Mouse (Mus musculus) spleen, adult 18-20 months (tissue): ENCODE measurements around the gene Dusp22.

Experiments
- DNase-seq, 2 experiments: peaks; one replicate each; pipeline ENCODE4 v3.0.0; 2022; ENCODE audit warnings: mixed read lengths in 2 of 2

Dusp22 gene

DNA sequence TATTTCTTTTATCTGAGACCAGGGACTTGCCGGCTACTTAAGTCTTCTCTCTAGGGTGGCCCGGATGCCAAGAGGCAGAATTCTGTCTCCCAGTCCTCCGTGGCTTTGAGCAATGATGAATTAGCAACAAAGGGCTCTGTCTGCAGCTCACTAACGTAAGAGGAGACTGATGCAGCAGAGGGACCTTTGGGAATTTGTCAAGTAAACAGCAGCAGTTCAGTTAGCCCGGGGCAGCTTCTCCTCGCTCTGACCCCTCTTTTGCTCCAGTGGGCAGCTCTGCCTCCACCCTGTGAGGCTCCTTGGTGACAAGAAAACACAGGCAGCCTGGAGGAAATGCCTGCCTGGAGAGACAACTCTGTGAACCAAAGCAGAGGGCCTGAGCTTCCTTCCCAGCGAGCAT, 62.8 kb downstream of the Dusp22 start:
- no peak for DNase-seq

DNA sequence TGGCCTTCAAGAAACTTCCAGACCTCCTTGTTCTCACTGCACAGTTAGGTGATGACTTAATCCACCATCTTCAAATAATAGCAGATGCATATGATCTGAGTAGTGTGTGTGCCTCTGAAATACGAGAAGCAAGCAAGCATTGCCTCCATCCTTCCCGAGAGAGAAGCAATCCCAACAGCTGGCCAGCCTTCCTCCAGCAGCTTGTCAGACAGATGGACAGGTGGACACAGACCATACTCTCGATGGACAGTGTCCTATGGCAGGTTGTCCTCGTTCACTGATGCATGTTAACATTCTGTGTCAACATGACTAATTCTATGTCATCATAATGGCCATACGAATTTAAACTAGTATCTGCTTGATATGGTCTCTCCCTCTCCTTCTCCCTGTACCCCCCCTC, 63.5 kb downstream of the Dusp22 start:
- DNase-seq = no peak

DNA sequence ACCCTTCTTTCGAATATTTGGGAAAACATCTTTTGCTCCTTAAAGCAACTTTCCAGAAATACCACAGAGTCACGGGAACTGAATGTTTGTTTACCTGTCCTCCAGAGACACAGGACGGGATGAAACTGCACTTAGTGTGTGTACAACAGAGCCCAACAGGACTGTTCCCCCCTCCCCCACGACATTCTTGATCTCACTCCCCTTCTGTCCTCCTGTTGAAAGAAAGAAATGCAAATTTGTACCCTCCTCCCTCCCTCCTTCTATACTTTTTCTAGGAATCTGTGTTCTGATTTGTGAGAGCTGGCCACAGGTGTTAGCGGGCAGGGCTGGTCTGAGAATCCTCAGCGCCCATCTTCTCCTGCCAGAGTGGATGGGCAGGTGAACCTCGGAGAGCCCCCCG, 64.1 kb downstream of the Dusp22 start:
- DNase-seq = no peak

DNA sequence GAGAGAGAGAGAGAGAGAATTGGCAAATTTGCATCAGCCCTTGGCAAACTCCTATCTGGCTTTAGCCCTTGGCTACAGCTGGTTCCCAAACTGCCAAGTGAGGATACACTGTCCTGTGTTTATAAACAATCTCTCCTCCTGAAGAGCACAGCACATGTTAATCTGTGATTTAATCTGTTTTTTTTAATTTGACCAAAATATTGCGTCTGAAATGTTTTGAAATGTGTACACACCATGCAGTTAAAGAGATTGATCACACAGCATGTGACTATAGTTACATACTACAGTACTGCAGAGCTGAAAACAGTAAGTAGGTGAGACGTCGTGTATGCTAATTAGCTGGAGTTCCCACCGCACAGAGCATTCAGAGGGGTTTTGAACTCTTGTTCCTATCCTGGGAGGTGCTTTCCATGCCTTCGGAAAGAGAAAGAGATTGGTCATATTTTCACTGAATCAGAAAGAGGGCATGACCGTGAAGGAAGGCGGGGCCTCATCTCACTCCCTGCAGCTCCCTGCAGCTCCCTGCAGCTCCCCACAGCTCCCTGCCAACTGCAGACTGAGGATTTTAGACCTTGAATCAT, 65.0 kb downstream of the Dusp22 start:
- no peak for DNase-seq

DNA sequence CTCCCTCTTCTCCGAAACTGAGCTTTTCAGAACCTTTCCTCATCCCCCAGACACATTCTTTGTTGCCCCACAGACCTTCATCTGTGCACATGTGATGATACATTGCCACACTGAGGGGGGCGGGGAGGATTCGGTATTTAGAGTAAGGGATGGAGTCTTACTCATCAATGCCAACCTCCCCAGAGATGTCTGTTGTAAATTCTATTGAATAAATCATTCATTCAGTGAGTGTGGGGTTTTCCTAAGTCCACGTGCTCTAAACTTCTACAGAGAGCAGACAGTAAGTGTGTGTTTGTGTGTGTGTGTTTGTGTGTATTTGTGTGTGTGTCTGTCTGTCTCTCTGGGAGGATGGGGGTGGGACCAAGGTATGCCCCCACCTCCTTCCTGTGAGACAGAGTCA, 67.1 kb downstream of the Dusp22 start:
- DNase-seq = no peak

DNA sequence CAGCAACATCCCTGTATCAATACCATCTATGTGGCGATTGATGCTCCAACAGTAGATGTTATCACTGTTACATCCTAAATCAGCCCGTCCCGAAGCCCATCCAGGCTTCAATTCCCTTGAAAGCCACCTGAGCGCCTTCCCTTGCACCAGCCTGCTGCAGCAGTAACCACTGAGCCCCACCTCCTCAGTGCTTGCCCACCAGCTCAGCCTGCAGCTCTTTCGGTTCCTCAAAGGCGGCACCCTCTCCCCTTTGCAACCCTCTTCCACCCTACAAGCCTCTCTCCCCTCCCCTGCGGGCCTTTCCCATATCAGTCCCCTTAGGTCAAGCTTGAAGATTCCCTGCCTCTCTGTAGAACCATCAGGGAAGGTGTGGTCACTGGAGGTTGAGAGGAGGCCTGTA, 68.4 kb downstream of the Dusp22 start:
- DNase-seq = peak; percentile 57 to 59

DNA sequence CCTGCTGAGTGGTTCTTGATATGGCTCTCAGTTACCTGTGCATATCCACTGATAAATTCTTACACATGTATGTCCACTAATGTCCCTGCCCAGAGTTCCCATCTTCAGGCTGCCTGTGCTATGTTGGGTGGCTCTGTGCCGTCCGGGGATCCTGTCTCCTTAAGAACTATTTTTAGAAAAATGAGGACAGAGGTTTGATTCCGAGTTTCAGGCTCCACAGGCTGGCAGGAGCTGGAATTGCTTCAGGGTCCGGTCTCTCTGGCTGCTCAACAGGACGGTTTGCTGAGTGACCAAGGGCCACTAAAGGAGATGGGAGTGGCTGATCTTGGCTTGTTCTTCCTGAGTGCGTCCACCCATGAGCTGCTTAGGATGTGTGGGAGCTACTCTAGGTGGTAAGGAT, 69.4 kb downstream of the Dusp22 start:
- DNase-seq = no peak

DNA sequence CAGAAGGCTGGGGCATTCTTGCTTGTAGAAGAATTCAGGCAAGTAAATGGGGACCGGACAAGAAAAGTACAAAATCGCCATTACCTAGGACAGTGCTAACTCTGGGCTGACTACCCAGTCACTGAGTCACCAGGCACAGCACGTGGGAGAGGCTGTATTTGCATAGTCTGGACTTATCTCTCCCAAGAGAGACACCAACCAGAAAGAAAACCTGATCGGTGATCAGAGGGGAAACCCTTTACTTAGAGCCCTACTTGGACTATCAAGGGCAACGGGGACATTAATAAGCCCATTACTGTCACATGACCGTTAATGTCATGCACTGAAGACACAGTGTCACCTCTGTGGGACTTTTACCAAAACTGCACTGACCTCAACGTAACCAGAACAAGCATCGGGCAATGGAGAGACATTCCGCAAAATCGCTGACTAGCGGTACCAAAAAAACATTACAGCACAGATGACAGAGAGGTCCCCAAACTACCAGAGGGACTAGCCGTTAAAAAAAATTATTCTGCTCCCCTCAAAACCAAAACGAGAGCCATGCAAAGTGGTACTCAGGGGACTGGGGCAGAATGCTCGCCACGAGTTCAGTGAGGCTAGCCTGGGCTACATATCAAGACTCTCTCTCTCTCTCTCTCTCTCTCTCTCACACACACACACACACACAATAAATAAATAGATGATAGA, 70.5 kb downstream of the Dusp22 start:
- no peak for DNase-seq

DNA sequence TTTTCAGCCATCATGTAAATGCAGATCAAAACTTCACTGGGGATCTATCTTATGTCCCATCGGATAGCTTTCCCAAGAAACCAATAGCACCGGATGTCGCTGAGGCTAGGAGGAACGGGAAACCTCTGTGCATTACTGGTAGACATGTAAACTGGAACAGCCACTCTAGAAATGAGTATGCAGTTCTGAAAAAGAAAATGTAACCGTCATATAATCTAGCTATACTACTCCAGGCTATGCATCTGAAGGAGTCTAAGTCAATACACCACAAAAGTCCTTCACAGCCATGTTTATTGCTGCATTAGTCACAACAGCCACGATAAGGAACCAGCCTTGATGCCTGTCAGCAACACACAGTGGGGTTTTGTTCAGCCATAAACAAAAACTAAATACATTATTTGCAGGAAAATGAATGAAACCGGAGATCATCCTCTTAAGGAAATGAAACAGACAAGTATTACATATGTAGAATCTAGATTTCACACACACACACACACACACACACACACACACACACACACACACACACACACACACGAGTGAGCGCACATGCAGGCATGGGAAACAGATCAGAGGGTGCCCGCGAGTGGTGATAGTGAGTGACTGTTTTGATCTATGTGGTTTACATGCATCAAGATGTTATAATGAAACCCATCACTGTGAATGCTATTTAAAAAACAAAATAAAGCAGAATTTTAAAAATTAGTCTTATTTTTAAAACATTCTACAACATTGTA, 73.1 kb downstream of the Dusp22 start:
- no peak for DNase-seq

DNA sequence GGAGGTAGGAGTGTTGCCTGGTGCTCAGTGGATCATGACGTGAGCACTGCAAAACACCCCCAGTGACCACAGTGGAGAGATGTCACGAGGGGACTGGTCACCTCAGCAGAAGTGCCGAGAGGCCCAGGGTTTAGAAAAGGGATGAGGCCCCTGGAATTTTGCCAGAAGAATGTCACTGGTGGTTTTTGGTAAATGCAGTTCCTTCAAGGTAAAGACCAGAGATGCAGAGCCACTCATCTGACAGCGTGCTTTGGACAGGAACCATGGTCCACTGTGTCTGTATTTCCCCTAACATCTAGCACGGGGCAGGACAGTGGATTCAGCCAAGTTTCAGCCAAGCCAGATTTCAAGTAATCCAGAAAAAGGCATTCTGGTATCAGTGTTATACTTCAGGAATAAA, 76.9 kb downstream of the Dusp22 start:
- DNase-seq = no peak

DNA sequence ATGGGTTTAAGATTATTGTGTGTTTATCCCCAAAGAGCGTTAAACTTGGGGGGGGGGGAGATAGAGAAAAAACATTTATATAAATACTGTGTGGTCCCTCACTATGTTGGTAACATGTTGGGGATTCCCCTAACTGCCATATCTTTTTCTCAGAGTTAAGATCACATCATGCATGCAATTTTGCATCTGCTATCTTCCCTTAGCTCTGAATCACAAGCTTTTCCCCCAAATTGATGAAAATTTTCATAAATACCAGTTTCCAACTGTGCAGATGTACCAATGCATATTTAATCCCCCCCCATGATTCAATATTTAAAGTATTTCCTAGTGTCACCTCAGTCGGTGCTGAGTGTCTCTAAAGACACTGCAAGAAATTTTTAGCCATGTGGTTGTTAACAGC, 77.5 kb downstream of the Dusp22 start:
- DNase-seq = no peak

DNA sequence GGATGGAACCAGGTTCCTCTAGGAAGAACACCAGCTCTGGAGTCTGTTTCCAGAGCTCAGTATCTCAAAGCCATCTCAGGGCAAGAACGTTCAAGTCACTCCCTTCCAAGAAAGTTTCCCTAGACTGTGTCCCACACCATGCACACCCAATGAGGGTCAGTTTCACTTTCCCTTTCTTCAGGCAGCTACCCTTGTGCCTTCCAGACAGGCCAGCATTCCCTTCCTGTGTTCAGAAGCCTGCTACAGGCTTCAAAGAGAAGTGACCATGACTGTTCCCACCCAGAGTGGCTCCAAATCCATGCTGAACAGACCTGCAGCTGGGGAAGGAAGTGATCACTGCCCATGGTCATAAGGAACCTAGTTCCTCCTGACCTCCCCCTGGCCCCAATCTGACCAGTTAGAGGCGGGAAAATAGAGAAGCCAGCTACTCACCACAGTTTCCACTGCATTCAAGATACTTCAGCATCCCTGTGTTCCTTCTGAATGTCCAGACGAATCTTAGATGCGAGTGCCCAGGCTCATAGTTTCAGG, 78.6 kb downstream of the Dusp22 start:
- no peak for DNase-seq

DNA sequence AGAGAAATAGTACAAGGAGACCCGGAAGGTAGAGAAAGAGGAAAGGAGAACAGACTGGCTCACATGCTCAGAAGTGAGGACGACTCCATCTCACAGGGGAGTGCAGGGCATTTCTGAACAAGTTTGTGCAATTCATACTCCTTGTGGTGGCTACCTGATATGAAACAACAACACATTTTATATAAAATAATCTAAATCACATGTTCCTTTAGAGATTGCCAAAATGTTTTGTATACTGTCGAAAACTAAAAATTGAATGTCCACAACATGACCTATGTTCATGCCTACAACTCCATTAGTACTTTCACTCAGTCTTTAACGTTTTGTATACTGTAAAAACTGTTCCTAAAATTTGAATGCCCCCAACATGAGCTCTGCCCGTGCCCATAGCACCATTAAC, 81.4 kb downstream of the Dusp22 start:
- no peak for DNase-seq

DNA sequence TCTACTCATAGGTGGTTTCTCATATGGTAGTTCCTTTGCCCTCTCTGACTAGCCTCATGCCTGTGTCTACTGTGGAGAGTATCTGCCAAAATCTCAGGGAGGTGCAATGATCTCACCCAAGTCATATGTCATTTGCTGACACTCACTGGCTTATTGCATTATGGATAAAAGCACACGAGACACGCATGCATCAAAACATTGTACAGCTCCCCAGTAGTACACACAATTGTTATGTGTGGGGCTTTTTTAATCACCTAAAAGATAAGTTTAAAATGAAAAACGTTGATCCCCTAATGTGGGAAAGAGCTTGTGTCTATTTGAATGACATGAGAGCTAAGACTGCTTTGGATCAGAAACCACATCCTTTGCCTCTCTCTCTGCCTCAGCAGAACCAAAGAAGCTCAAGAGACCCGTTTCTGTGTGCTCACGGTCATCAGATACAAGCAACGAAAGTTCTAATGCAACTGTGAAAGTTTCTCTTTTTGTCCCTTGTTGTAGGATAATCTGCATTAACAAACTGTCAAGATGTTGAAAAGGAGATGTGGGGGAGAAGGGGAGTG, 82.7 kb downstream of the Dusp22 start:
- no peak for DNase-seq

DNA sequence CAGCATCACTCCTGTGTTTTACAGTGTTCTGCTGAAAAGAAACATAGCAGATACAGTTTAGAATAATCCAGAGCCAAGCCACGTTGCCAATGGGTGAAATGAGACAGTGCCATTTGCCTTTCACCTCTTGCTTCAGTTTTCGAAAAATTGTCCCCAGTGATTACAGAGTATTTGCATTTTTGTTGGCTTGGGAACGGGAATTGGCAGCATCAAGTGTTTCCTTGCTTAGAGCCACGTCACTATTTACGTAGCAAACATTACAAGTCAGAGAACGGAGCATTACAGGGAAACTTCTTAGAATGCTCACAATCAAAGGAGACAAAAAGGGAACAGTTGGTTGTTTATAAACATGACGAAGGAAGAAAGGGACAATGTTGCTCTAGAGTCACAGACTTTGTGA, 85.3 kb downstream of the Dusp22 start:
- no peak for DNase-seq

DNA sequence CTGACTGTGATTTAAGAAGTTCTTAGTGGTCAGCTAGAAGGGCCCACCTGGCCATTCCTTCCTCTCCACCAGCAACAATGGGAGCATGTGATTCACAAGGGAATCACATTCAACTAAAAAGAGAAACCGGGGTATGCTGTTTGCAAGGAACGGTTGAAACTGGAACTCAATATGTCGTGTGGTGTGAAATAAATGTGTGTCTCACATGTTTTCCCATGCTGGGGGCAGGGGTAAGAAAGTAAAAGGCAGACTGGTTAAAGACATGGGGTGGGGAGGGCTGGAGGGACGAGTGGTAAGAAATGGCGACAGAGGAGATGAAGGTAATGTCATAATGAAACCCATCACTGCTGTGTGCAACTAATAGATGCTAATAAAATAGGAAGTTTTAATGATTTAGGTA, 87.3 kb downstream of the Dusp22 start:
- DNase-seq = no peak

DNA sequence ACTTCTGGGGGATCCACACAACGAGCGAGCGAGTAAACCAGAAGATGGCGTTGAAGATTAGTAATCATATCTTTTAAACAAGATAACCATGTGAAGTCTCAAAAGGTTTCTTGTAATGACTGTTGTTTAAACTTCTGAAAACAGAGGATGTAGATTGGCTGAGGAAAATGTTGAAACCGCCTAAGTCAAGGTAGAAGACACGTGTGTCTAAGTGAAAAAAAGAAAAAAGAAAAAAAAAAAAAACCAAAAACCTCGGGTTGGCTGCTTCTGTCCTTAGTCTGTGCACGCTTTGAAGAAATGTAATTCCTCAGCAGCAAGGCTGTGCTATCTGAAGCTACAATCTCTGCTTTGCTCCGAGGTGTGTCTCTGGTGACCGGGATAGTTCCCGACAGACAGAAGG, 87.7 kb downstream of the Dusp22 start:
- no peak for DNase-seq

DNA sequence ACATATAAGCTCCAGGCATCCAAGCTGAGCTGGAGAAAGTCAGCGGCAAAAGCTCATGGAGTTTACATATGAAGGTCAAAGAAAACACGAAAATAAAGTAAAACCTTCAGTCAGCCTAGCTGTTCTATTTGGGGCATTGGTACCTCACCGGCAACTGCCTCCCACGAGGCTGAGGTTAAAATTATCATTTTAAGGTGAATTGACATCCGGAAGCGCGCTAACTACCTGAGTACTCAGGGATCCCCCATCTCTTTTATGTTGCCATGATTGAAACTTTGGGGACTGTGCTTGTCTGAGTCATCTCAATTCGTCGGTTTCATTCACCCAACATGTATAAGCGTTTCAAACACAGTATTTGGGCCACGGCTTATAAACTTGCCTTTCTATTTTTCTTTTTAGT, 88.5 kb downstream of the Dusp22 start:
- DNase-seq = no peak

DNA sequence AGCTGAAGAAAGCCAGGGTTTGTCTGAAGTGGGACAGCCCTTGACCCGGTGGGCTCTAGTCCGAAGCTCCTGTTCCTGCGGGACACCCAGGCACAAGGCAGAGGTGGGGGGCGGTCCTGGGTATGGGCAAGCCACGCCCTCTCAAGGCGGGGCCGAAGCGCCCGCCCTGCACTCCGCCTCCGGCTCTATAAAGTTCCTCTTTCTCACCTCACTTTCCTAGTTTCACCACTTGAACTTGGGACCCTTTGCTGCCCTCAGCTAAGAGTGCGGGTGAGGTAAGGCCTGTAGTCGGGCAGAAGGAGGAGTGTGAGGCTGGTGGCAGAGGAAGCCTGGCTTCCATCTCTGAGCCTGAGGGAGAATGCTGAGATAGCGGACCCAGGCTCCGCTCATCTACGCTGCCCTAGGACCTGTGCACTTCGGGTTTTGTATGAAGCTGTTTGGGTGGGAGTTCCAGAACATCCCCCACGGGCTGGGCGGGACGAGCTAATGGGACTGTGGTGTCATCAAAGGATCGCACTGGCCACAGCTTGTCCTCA, 89.3 kb downstream of the Dusp22 start, which contains the start of gene Irf4:
TSS of gene Irf4 (plus strand) at position 206 of the 536 bp plus-strand sequence.
- DNase-seq = peak; percentile 85 to 91

DNA sequence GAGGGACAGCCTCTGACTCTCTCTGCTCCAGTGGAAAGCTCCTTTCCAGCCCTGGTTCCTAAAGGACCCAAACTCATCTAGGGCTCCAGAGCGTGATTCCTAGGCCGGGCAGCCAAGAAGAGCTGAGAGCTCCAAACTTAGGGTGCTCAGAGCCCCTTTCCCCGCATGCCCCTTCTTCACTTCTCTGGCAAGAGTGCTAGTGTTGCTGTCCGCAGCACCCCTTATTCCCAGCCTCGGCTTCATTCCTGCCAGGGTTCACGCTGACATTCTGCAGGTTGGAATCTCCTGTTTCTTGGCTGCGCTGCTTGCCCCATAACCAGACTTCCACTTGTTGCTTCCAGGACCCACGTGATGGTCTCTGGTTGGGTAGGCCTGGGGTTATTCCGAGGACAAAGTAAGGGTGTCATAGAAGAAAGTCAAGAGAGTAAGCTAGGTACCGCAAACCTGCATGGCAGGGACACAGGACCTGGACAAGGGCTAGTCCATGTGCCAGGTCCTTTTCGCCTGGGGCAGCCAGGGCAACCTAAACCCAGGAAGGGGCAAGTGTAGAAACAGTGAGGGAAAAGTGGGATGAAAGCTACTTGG, 89.8 kb downstream of the Dusp22 start:
- DNase-seq = peak in 1 of 2 experiments; percentile 28

DNA sequence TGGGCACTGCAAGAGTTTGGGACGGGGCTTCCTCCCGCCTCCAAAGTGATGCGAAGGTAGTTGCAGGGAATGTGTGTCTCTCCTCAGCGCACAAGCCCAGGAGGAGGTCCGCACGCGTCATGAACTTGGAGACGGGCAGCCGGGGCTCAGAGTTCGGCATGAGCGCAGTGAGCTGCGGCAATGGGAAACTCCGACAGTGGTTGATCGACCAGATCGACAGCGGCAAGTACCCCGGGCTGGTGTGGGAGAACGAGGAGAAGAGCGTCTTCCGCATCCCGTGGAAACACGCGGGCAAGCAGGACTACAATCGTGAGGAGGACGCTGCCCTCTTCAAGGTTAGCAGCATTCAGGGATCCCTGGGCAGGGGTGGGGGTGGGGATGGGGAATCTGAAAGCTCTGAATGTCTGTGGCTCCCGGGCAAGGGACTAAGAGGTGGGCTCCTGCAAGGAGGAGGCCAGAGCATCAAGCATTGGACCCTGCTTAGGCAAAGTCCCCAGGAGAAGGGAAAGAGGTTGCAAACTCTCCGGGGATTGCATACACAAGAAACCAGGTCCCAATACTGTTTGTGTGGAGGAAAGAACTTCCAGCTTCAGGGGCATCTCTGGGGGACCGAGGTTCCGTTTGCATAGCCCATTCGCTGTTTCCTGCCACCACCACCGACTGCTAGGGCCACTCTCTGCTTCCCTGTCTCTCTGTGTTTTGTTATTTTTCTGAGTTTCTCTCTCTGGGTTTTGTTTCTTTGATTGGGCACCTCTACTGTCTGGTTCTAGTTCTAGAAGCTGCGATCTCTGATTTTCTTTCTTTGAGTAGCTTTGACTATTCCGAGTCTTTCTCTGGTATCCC, 90.9 kb downstream of the Dusp22 start:
- DNase-seq = peak; percentile 34 to 51

DNA sequence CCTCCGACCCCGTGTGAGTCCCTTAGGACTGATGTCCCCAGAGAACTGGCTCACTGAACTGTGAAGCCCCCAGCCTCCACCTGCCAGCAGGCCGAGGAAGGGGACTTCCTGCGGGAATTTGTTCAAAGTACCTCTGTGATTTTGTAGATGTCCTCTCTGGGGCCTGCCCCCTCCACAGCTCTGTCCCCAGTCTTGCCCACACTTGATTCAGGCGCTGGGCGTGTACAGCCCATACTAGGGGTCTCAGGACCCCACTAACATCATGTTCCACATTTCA, 91.4 kb downstream of the Dusp22 start:
- DNase-seq = peak in 1 of 2 experiments; percentile 21
